Mouse (Mus musculus): ENCODE measurements around the gene Gsap. TPM values are rescaled to one million over a fixed set of nuclear protein-coding genes. Genes with fewer than 3 reads are reported as not detected.

Gene Gsap
- polyA plus RNA-seq, 1 experiment from 2014 or later, result 7.7 TPM

GRCm38 (mm10) chr5:21203504-21203903 lies 17.4 kb downstream of the Gsap start:
- ATAC-seq (no peak), DNase-seq (ENCODE audit: low spot score) (no peak)
- Histone ChIP-seq H3K4me3 (ENCODE audit: low read depth, low read length) (no peak overlapping the region), H3K36me3 (ENCODE audit: control insufficient read depth, insufficient read depth, low read length) (no peaks in the 10 kb centered on the region), H3K27ac (ENCODE audit: low read depth, low read length) (no peak overlapping the region), H3K4me1 (ENCODE audit: control insufficient read depth, insufficient read depth, low read length) (no peaks in the 10 kb centered on the region), H3K9me3 (replicated peaks; ENCODE audit: control insufficient read depth, low read length) (no peaks in the 10 kb centered on the region), H3K27me3 (replicated peaks; ENCODE audit: control insufficient read depth, insufficient read depth, low read length) (no peaks in the 10 kb centered on the region), H3K4me2 (ENCODE audit: low read length) (no peak overlapping the region), H3K9ac (ENCODE audit: low read length) (no peak overlapping the region)
- 93% methylated on average over 1 of the region's 1 CpGs for WGBS

- Histone ChIP-seq H3K36me3 (ENCODE audit: control insufficient read depth, insufficient read depth, low read length) (no peaks in the 10 kb centered on the region), H3K27me3 (replicated peaks; ENCODE audit: control insufficient read depth, insufficient read depth, low read length) (no peaks in the 10 kb centered on the region), H3K4me1 (ENCODE audit: control insufficient read depth, insufficient read depth, low read length) (no peaks in the 10 kb centered on the region), H3K9me3 (replicated peaks; ENCODE audit: control insufficient read depth, low read length) (no peaks in the 10 kb centered on the region), H3K27ac (ENCODE audit: low read depth, low read length) (no peak overlapping the region), H3K4me3 (ENCODE audit: low read depth, low read length) (no peak overlapping the region), H3K9ac (ENCODE audit: low read length) (no peak overlapping the region), H3K4me2 (ENCODE audit: low read length) (no peak overlapping the region)
- ATAC-seq (no peak), DNase-seq (ENCODE audit: low spot score) (no peak)
- 90% methylated on average over 3 of the region's 3 CpGs for WGBS
Measured at GRCm38 (mm10) chr5:21204157-21204556, 18.1 kb downstream of the Gsap start.

GRCm38 (mm10) chr5:21206014-21206413 lies 20.0 kb downstream of the Gsap start:
- WGBS, result 93% methylated on average over 4 of the region's 4 CpGs

GRCm38 (mm10) chr5:21211406-21211805 lies 25.4 kb downstream of the Gsap start:
- Histone ChIP-seq H3K9ac (ENCODE audit: low read length) (no peak overlapping the region), H3K36me3 (ENCODE audit: control insufficient read depth, insufficient read depth, low read length) (no peaks in the 10 kb centered on the region), H3K27ac (ENCODE audit: low read depth, low read length) (no peak overlapping the region), H3K4me2 (ENCODE audit: low read length) (no peak overlapping the region), H3K9me3 (replicated peaks; ENCODE audit: control insufficient read depth, low read length) (no peaks in the 10 kb centered on the region), H3K4me3 (ENCODE audit: low read depth, low read length) (no peak overlapping the region), H3K4me1 (ENCODE audit: control insufficient read depth, insufficient read depth, low read length) (no peaks in the 10 kb centered on the region), H3K27me3 (replicated peaks; ENCODE audit: control insufficient read depth, insufficient read depth, low read length) (no peaks in the 10 kb centered on the region)
- WGBS, result 87% methylated on average over 1 of the region's 1 CpGs
- ATAC-seq (no peak), DNase-seq (ENCODE audit: low spot score) (no peak)

More at GRCm38 (mm10) chr5:21206014-21206413, 20.0 kb downstream of the Gsap start:
- H3K9ac ChIP-seq (ENCODE audit: low read length), result no peak overlapping the region
- no peak overlapping the region for H3K27ac ChIP-seq (ENCODE audit: low read depth, low read length)
- H3K27me3 ChIP-seq (replicated peaks; ENCODE audit: control insufficient read depth, insufficient read depth, low read length), result no peaks in the 10 kb centered on the region
- no peaks in the 10 kb centered on the region for H3K36me3 ChIP-seq (ENCODE audit: control insufficient read depth, insufficient read depth, low read length)
- no peak overlapping the region for H3K4me3 ChIP-seq (ENCODE audit: low read depth, low read length)
- no peak overlapping the region for H3K4me2 ChIP-seq (ENCODE audit: low read length)
- DNase-seq (ENCODE audit: low spot score) (no peak), ATAC-seq (no peak)
- H3K9me3 ChIP-seq (replicated peaks; ENCODE audit: control insufficient read depth, low read length), result no peaks in the 10 kb centered on the region
- no peaks in the 10 kb centered on the region for H3K4me1 ChIP-seq (ENCODE audit: control insufficient read depth, insufficient read depth, low read length)

GRCm38 (mm10) chr5:21212933-21213332 lies 26.9 kb downstream of the Gsap start:
- Histone ChIP-seq H3K27me3 (replicated peaks; ENCODE audit: control insufficient read depth, insufficient read depth, low read length) (no peaks in the 10 kb centered on the region), H3K36me3 (ENCODE audit: control insufficient read depth, insufficient read depth, low read length) (no peaks in the 10 kb centered on the region), H3K4me2 (ENCODE audit: low read length) (no peak overlapping the region), H3K9me3 (replicated peaks; ENCODE audit: control insufficient read depth, low read length) (no peaks in the 10 kb centered on the region), H3K4me3 (ENCODE audit: low read depth, low read length) (no peak overlapping the region), H3K27ac (ENCODE audit: low read depth, low read length) (no peak overlapping the region), H3K9ac (ENCODE audit: low read length) (no peak overlapping the region), H3K4me1 (ENCODE audit: control insufficient read depth, insufficient read depth, low read length) (no peaks in the 10 kb centered on the region)
- DNase-seq (ENCODE audit: low spot score) (no peak), ATAC-seq (no peak)
- WGBS, result 87% methylated on average over 3 of the region's 3 CpGs

GRCm38 (mm10) chr5:21213801-21214200 lies 27.7 kb downstream of the Gsap start:
- 85% methylated on average over 5 of the region's 5 CpGs for WGBS
- H3K36me3 ChIP-seq (ENCODE audit: control insufficient read depth, insufficient read depth, low read length), result no peaks in the 10 kb centered on the region
- no peaks in the 10 kb centered on the region for H3K27me3 ChIP-seq (replicated peaks; ENCODE audit: control insufficient read depth, insufficient read depth, low read length)
- no peak overlapping the region for H3K27ac ChIP-seq (ENCODE audit: low read depth, low read length)
- H3K9me3 ChIP-seq (replicated peaks; ENCODE audit: control insufficient read depth, low read length), result no peaks in the 10 kb centered on the region
- no peak overlapping the region for H3K9ac ChIP-seq (ENCODE audit: low read length)
- ATAC-seq (no peak), DNase-seq (ENCODE audit: low spot score) (no peak)
- no peaks in the 10 kb centered on the region for H3K4me1 ChIP-seq (ENCODE audit: control insufficient read depth, insufficient read depth, low read length)
- no peak overlapping the region for H3K4me3 ChIP-seq (ENCODE audit: low read depth, low read length)
- no peak overlapping the region for H3K4me2 ChIP-seq (ENCODE audit: low read length)

GRCm38 (mm10) chr5:21217453-21218294 lies 31.6 kb downstream of the Gsap start:
- no peak overlapping the region for H3K4me2 ChIP-seq (ENCODE audit: low read length)
- no peak for DNase-seq (ENCODE audit: low spot score)
- no peaks in the 10 kb centered on the region for H3K9me3 ChIP-seq (replicated peaks; ENCODE audit: control insufficient read depth, low read length)
- no peaks in the 10 kb centered on the region for H3K36me3 ChIP-seq (ENCODE audit: control insufficient read depth, insufficient read depth, low read length)
- H3K27me3 ChIP-seq (replicated peaks; ENCODE audit: control insufficient read depth, insufficient read depth, low read length), result no peaks in the 10 kb centered on the region
- no peak overlapping the region for H3K27ac ChIP-seq (ENCODE audit: low read depth, low read length)
- H3K4me1 ChIP-seq (ENCODE audit: control insufficient read depth, insufficient read depth, low read length), result no peaks in the 10 kb centered on the region
- H3K4me3 ChIP-seq (ENCODE audit: low read depth, low read length), result no peak overlapping the region
- no peak for ATAC-seq
- H3K9ac ChIP-seq (ENCODE audit: low read length), result no peak overlapping the region
- 88% methylated on average over 14 of the region's 14 CpGs for WGBS

GRCm38 (mm10) chr5:21232876-21233275 lies 46.8 kb downstream of the Gsap start:
- H3K9ac ChIP-seq (ENCODE audit: low read length), result no peak overlapping the region
- H3K27ac ChIP-seq (ENCODE audit: low read depth, low read length), result no peak overlapping the region
- no peaks in the 10 kb centered on the region for H3K36me3 ChIP-seq (ENCODE audit: control insufficient read depth, insufficient read depth, low read length)
- ATAC-seq (no peak), DNase-seq (ENCODE audit: low spot score) (no peak)
- H3K4me1 ChIP-seq (ENCODE audit: control insufficient read depth, insufficient read depth, low read length), result no peaks in the 10 kb centered on the region
- H3K4me2 ChIP-seq (ENCODE audit: low read length), result no peak overlapping the region
- H3K9me3 ChIP-seq (replicated peaks; ENCODE audit: control insufficient read depth, low read length), result no peaks in the 10 kb centered on the region
- WGBS, result 94% methylated on average over 6 of the region's 6 CpGs
- H3K4me3 ChIP-seq (ENCODE audit: low read depth, low read length), result no peak overlapping the region
- no peaks in the 10 kb centered on the region for H3K27me3 ChIP-seq (replicated peaks; ENCODE audit: control insufficient read depth, insufficient read depth, low read length)

- no peaks in the 10 kb centered on the region for H3K4me1 ChIP-seq (ENCODE audit: control insufficient read depth, insufficient read depth, low read length)
- H3K36me3 ChIP-seq (ENCODE audit: control insufficient read depth, insufficient read depth, low read length), result no peaks in the 10 kb centered on the region
- H3K4me3 ChIP-seq (ENCODE audit: low read depth, low read length), result no peak overlapping the region
- H3K9me3 ChIP-seq (replicated peaks; ENCODE audit: control insufficient read depth, low read length), result no peaks in the 10 kb centered on the region
- no peak overlapping the region for H3K27ac ChIP-seq (ENCODE audit: low read depth, low read length)
- WGBS, result 75% methylated on average over 1 of the region's 1 CpGs
- no peaks in the 10 kb centered on the region for H3K27me3 ChIP-seq (replicated peaks; ENCODE audit: control insufficient read depth, insufficient read depth, low read length)
- no peak overlapping the region for H3K9ac ChIP-seq (ENCODE audit: low read length)
- no peak overlapping the region for H3K4me2 ChIP-seq (ENCODE audit: low read length)
- DNase-seq (ENCODE audit: low spot score), result no peak
- no peak for ATAC-seq
Measured at GRCm38 (mm10) chr5:21244575-21244974, 58.5 kb downstream of the Gsap start.
